Comparison of ENCODE assay signal across 8 mouse cellular contexts in genomic region chrX:72986841-72987519, GRCm38 (mm10). TPM values are rescaled to one million over a fixed set of nuclear protein-coding genes. Genes with fewer than 3 reads are reported as not detected.
A peak's percentile ranks its signal among the peaks of the same experiment; 100 is the strongest.
DNase-seq lines count a peak whose midpoint lies in the region; ATAC-seq and TF ChIP-seq lines count a peak whose summit lies in the region.

TSS of gene Zfp185 (plus strand) at chrX:72987339.

- TF ChIP-seq CTCF in E14TG2a.4 (conservative IDR thresholded peaks at IDR 0.05; ENCODE audit: low read length) = no peak

- no peaks in the 10 kb centered on the region for H3K9me3 ChIP-seq in E14TG2a.4 (ENCODE audit: low read length)
- no peaks in the 10 kb centered on the region for H3K9me3 ChIP-seq in hindbrain, embryonic 15.5 days
- H3K9me3 ChIP-seq in liver, embryonic 11.5 days (ENCODE audit: control insufficient read depth, low read length) = no peaks in the 10 kb centered on the region

- ATAC-seq in hindbrain, embryonic 15.5 days (ENCODE audit: low FRiP score, low read depth) = peak; percentile 76; the same call in 1 of the 2 replicates
- peak; percentile 70 for ATAC-seq in liver, embryonic 11.5 days (replicated peaks; ENCODE audit: low FRiP score)

- peaks cover 33% of the 10 kb centered on the region for H3K27me3 ChIP-seq in E14TG2a.4 (ENCODE audit: insufficient read depth, low read length)
- H3K27me3 ChIP-seq in hindbrain, embryonic 15.5 days = peaks cover 5% of the 10 kb centered on the region
- peaks cover 31% of the 10 kb centered on the region for H3K27me3 ChIP-seq in liver, embryonic 11.5 days (replicated peaks; ENCODE audit: control insufficient read depth, insufficient read depth, low read length)

- DNase-seq in adrenal gland, postnatal 36 days = peak; percentile 58 to 61
- peak; percentile 48 for DNase-seq in gastrocnemius, postnatal 14 days
- DNase-seq in liver, embryonic 11.5 days (ENCODE audit: low spot score) = peak; percentile 62
- peak; percentile 48 for DNase-seq in naive thymus-derived CD4-positive, alpha-beta T cell, adult 2 months (ENCODE audit: low read depth)
- DNase-seq in urinary bladder, adult 2 months (ENCODE audit: low spot score) = peak; percentile 28
- no peak for DNase-seq in left cerebral cortex, postnatal 14 days (ENCODE audit: low spot score in 2 of 2)

- intact Hi-C loops in gastrocnemius, postnatal 14 days (cut with DNase I; ENCODE audit: low total_unique reads) = no loop called here
- intact Hi-C loops in left cerebral cortex, postnatal 14 days (cut with DNase I) = no loop called here

- H3K4me2 ChIP-seq in hindbrain, embryonic 15.5 days = peak within 1 kb of the TSS; percentile 68
- H3K4me2 ChIP-seq in liver, embryonic 11.5 days = peak within 1 kb of the TSS; percentile 68

- no peaks in the 10 kb centered on the region; the same call in 1 of the 2 replicates for H3K4me1 ChIP-seq in E14TG2a.4 (replicated peaks; ENCODE audit: low read depth, low read length)
- H3K4me1 ChIP-seq in hindbrain, embryonic 15.5 days (replicated peaks) = no peaks in the 10 kb centered on the region
- no peaks in the 10 kb centered on the region; the same call in 1 of the 2 replicates for H3K4me1 ChIP-seq in liver, embryonic 11.5 days (replicated peaks; ENCODE audit: control insufficient read depth, insufficient read depth, low read length)

- H3K4me3 ChIP-seq in E14TG2a.4 (replicated peaks; ENCODE audit: low read length) = peak within 1 kb of the TSS; percentile 75
- peak within 1 kb of the TSS; percentile 41 for H3K4me3 ChIP-seq in hindbrain, embryonic 15.5 days
- peak within 1 kb of the TSS; percentile 41 for H3K4me3 ChIP-seq in liver, embryonic 11.5 days (ENCODE audit: low read depth, low read length)

- WGBS in hindbrain, embryonic 15.5 days = 29% methylated on average over 40 of the region's 45 CpGs
- WGBS in liver, embryonic 11.5 days = 17% methylated on average over 30 of the region's 45 CpGs

- H3K27ac ChIP-seq in hindbrain, embryonic 15.5 days (replicated peaks) = no peak within 1 kb of the TSS
- no peak within 1 kb of the TSS for H3K27ac ChIP-seq in liver, embryonic 11.5 days (ENCODE audit: low read depth, low read length)

- H3K9ac ChIP-seq in hindbrain, embryonic 15.5 days = 0 out of 2 replicates have a peak within 1 kb of the TSS, but pooled peaks have one; percentile 7
- H3K9ac ChIP-seq in liver, embryonic 11.5 days (ENCODE audit: low read depth, low read length) = no peak within 1 kb of the TSS

- no peaks in the 10 kb centered on the region for H3K36me3 ChIP-seq in E14TG2a.4 (ENCODE audit: insufficient read depth, low read length)
- no peaks in the 10 kb centered on the region for H3K36me3 ChIP-seq in hindbrain, embryonic 15.5 days
- no peaks in the 10 kb centered on the region for H3K36me3 ChIP-seq in liver, embryonic 11.5 days (ENCODE audit: control insufficient read depth, insufficient read depth, low read length)

RNA-seq across cellular contexts. Expression of gene Zfp185, which starts in this region (rescaled TPM):
- total RNA-seq in adrenal gland, postnatal 36 days (2021) = 1 to 10 TPM; 3.4 TPM
- total RNA-seq in gastrocnemius, postnatal 14 days (2021) = 1 to 10 TPM; 5.5 to 8.7 TPM
- 0.79 and 0.87 TPM in 2 replicates for polyA plus RNA-seq in hindbrain, embryonic 15.5 days (2015; fragmentation: Nextera tagmentation; extraction: Ambion mirVana)
- polyA plus RNA-seq in liver, embryonic 11.5 days (2014; fragmentation: Nextera tagmentation; extraction: Ambion mirVana) = 2.0 and 2.4 TPM in 2 replicates
- polyA plus RNA-seq in urinary bladder, adult 2 months (2012; rRNA removed) = 3.8 and 5.4 TPM in 2 replicates
- total RNA-seq in left cerebral cortex, postnatal 14 days (2021) = under 1 TPM; 0.57 TPM

Comparison
In these comparisons a context has a peak if more than half of its experiments do, and no peak if none do; other contexts are left out.
1. Peak in ATAC-seq, H3K4me3 ChIP-seq, H3K9ac ChIP-seq and H3K4me2 ChIP-seq in hindbrain, embryonic 15.5 days; RNA of the gene not detected or under 1 TPM.
2. DNase-seq: peak in adrenal gland, postnatal 36 days (2 of 2), gastrocnemius, postnatal 14 days (single experiment), liver, embryonic 11.5 days (single experiment), naive thymus-derived CD4-positive, alpha-beta T cell, adult 2 months (single experiment) and urinary bladder, adult 2 months (single experiment); none in left cerebral cortex, postnatal 14 days (0 of 2).
3. Peak in every context shown above with its lines, with median percentiles within 50 percentile points of each other: H3K4me3 ChIP-seq.